Mouse (Mus musculus) liver, embryonic 18 days (tissue): ENCODE data around the gene Dph3. TPM values are rescaled to one million over a fixed set of nuclear protein-coding genes. Genes with fewer than 3 reads are reported as not detected.

Source experiments
- polyA plus RNA-seq: library from polyadenylated mRNA; depleted of rRNA; stranded (reverse); fragments of >200 nt; gene quantifications from 2 replicates; pipeline ENCODE4 v1.2.3, GENCODE M21; 2012; rRNA removed

The Dph3 gene
- polyA plus RNA-seq, result 18.9 and 24.4 TPM in 2 replicates

DNA sequence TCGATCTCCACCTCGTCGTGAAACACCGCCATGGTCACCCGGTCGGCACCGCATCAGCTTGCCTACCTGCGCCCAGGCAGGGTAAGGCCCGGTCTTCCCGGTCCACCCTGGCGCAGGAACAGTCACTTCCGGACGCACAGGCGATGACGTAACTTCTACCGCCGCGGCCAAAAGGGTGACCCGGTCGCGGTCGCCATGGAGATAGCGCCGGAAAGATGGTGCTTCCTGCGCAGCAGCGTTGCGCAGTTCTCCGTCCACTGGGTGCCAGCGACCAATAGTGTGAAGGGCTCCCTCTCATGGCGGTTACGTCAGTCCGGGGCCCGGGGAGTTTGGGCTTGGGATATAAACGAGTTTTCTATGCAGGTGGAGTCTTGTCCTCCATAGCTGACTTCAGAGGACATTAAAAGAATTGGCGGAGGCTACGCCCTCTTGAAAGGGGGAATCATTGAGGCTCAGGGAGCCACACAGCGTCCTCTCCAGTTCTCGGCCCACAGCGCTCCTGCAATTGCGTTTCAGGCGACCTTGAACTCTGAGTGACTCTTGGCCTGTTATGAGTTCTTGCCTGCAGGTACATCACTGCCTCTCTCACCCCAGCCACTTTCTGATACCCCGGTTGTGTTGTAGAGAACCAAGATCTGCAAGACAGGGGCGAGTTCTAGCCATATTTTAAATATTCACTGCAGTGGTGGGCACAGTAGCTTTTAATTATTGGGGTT lies at the start of gene Dph3:
Gene Dph3 (minus strand): TSS at position 244 of the 716 bp plus-strand sequence.

DNA sequence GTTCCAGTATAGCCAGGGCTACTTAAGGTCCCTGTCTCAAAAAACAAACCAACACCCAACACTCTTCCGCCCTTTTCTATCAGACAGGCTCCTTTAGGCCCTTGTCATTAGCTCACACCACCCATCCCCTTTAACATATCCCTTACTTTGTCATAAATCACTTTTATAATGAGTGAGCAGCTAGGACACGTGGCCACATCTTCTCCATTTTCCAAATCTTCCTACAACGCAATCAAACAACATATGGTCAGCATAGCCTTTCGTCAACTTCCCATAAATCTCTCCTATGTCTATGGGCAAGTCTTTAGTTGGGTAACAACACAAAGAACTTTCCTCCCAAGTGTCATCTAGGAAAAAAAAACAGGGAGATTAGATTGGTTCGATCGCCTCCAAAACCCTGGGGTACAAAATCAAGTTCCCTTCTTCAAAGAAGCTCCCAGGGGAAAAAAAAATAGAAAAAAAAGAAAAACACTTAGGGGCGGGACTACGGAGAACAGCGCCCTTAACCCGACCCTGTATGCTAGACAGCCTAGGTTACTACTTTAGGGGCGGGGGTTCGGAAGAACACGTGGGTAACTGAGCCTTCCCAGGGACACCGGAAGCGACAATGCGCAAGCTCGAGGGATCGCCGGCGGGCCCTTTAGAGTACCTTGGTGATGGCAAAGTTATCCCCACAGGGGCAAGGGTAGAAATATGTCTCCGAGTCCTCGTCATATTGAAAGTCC lies 606 bp downstream of the Dph3 start, which contains the start of gene Oxnad1:
Gene Oxnad1 (plus strand): TSS at position 614 of the 725 bp plus-strand sequence.

Other genes with a start within 250 kb of the Dph3 start
- 0.02 TPM in 2 replicates for gene Galnt15, start 56.7 kb downstream of the Dph3 start, polyA plus RNA-seq
- 17.5 and 17.6 TPM in 2 replicates for gene Oxnad1, start 355 bp downstream of the Dph3 start, polyA plus RNA-seq
- gene Msmb, start 56.3 kb upstream of the Dph3 start, polyA plus RNA-seq, result 0.13 TPM in 1 of 2 replicates, not detected in the other
- 103 TPM in 2 replicates for gene Ncoa4, start 74.1 kb upstream of the Dph3 start, polyA plus RNA-seq
- gene Timm23, start 116.2 kb upstream of the Dph3 start, polyA plus RNA-seq, result 95.0 and 100 TPM in 2 replicates
- gene Parg, start 116.2 kb upstream of the Dph3 start, polyA plus RNA-seq, result 4.6 and 5.4 TPM in 2 replicates
- 0.29 and 0.37 TPM in 2 replicates for gene Ogdhl, start 236.3 kb upstream of the Dph3 start, polyA plus RNA-seq